Mouse (Mus musculus) ES-Bruce4 (cell line): ENCODE measurements around the gene Tmem251.

Experiments used
- CTCF ChIP-seq: IDR thresholded peaks from one replicate; pipeline ENCODE4 v1.8.1; 2011; ENCODE audit warnings: low read depth, low read length
- EP300 ChIP-seq: IDR thresholded peaks from 2 replicates; pipeline ENCODE4 v1.6.1; 2011; ENCODE audit warnings: low read depth, low read length; ENCODE audit not compliant: insufficient read depth
- POLR2A ChIP-seq: IDR thresholded peaks from one replicate; pipeline ENCODE4 v1.8.1; 2011; ENCODE audit warnings: low read length; ENCODE audit not compliant: insufficient read depth

GRCm38 (mm10) chr12:102733381-102733780 lies 10.2 kb upstream of the Tmem251 start:
- TF ChIP-seq CTCF (peak; percentile 93), POLR2A (no peak), EP300 (no peak)
